Mouse (Mus musculus) heart, embryonic 14.5 days (tissue): ENCODE data around the gene Hacd1. TPM values are rescaled to one million over a fixed set of nuclear protein-coding genes. Genes with fewer than 3 reads are reported as not detected.

ENCODE experiments used
- ATAC-seq: fragments of 200-750 bp; cut with Nextera tagmentation; 2 replicates; pipeline ENCODE4 v1.8.0; 2017; ENCODE audit warnings: low read depth, moderate TSS enrichment; ENCODE audit not compliant: insufficient number of reproducible peaks, insufficient read depth, low FRiP score
- H3K27ac ChIP-seq, 2 experiments: fragments of 200-500 bp in 1 of 2; fragments of 300-500 bp in 1 of 2; sonication (generic) in 1 of 2; replicated peaks in 1 of 2; 2 replicates each; pipeline ENCODE4 v1.5.1; 2012 to 2014; ENCODE audit warnings: low read depth in 2 of 2, low read length in 2 of 2, control low read depth in 1 of 2, mild to moderate bottlenecking in 1 of 2, mixed read lengths in 1 of 2; ENCODE audit not compliant: control insufficient read depth in 1 of 2, insufficient read depth in 1 of 2
- H3K27me3 ChIP-seq: fragments of 300-500 bp; sonication (generic); 2 replicates; pipeline ENCODE4 v1.6.1; 2014; ENCODE audit warnings: mild to moderate bottlenecking, low read length, control low read depth; ENCODE audit not compliant: control insufficient read depth, insufficient read depth
- H3K36me3 ChIP-seq: fragments of 300-500 bp; sonication (generic); 2 replicates; pipeline ENCODE4 v1.6.1; 2014; ENCODE audit warnings: mild to moderate bottlenecking, control low read depth, low read length, mixed read lengths; ENCODE audit not compliant: control insufficient read depth, insufficient read depth
- H3K4me1 ChIP-seq, 2 experiments: fragments of 200-500 bp in 1 of 2; fragments of 300-500 bp in 1 of 2; sonication (generic) in 1 of 2; 2 replicates each; pipeline ENCODE4 v1.6.1; 2012 to 2014; ENCODE audit warnings: low read length in 2 of 2, control low read depth in 1 of 2, mixed read lengths in 1 of 2; ENCODE audit not compliant: control insufficient read depth in 2 of 2, insufficient read depth in 2 of 2
- H3K4me2 ChIP-seq: fragments of 300-500 bp; sonication (generic); 2 replicates; pipeline ENCODE4 v1.6.1; 2014; ENCODE audit warnings: mild to moderate bottlenecking, low read length
- H3K4me3 ChIP-seq, 2 experiments: fragments of 200-500 bp in 1 of 2; fragments of 300-500 bp in 1 of 2; sonication (generic) in 1 of 2; 2 replicates each; pipeline ENCODE4 v1.5.1; 2012 to 2014; ENCODE audit warnings: low read length in 2 of 2, mild to moderate bottlenecking in 2 of 2, control low read depth in 1 of 2, low read depth in 1 of 2, moderate library complexity in 1 of 2; ENCODE audit not compliant: control insufficient read depth in 1 of 2, insufficient read depth in 1 of 2
- H3K9ac ChIP-seq: fragments of 300-500 bp; sonication (generic); 2 replicates; pipeline ENCODE4 v1.6.1; 2014; ENCODE audit warnings: mild to moderate bottlenecking, low read length
- H3K9me3 ChIP-seq: fragments of 300-500 bp; sonication (generic); 2 replicates; pipeline ENCODE4 v1.6.1; 2016; ENCODE audit warnings: low read length, control low read depth; ENCODE audit not compliant: control insufficient read depth
- WGBS: fragments of 180-500 bp; shearing (Covaris S2); extraction: QIAGEN DNeasy Blood & Tissue Kit; methylation state at CpG from one replicate; pipeline ENCODE4 v1.1.7; 2014; 5-methylcytosine and 5-hydroxymethylcytosine counted together
- polyA plus RNA-seq: library from polyadenylated mRNA; unstranded; fragments of >200 nt; fragmentation: Nextera tagmentation; extraction: Ambion mirVana; gene quantifications from 2 replicates; pipeline ENCODE4 v1.2.1, GENCODE M21; 2014

Hacd1 gene
- polyA plus RNA-seq, 1 experiment from 2014 or later, result 272 TPM

DNA sequence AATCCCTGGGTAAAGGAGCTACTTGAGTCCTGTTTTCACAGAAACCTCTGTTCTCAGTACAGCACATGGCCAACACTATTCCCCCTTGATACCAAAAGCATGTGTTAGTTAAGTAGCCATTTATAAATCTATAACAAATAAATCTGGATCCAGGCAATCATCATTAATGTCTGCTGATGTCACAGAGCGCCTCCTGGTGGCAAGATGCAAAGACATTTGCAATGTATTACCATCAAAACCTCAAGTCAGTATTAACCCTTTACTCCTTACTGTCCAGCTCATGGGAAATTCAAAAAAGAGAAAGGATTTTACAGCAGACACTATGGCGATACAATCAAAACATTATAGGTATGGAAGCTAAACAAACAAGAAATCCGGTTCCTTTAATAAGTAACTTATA is 200.4 kb downstream of the Hacd1 start:
- no peaks in the 10 kb centered on the region for H3K36me3 ChIP-seq
- no peaks in the 10 kb centered on the region for H3K27me3 ChIP-seq
- WGBS, result 52% methylated on average over 3 of the region's 3 CpGs

DNA sequence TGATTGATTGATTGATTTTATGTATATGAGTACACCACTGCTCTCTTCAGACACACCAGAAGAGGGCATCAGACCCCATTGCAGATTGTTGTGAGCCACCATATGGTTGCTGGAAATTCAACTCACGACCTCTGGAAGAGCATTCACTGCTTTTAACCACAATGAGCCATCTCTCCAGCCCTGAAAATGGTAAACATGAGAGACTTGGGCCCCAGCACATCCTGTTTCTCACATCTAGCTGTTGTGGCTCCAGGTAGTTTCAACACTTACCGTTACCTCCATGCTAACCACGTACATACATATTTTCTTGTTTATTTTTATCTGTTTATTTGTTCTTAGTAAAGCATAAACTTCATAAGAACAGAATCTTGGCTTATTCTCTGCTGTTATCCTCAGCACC is 219.6 kb downstream of the Hacd1 start:
- Histone ChIP-seq H3K4me1 (no peaks in the 10 kb centered on the region; a peak in 1 of 4 replicates), H3K27me3 (no peaks in the 10 kb centered on the region), H3K4me2 (no peak overlapping the region), H3K27ac (no peak overlapping the region), H3K9me3 (no peaks in the 10 kb centered on the region), H3K9ac (no peak overlapping the region), H3K36me3 (no peaks in the 10 kb centered on the region), H3K4me3 (no peak overlapping the region)
- WGBS, result 80% methylated on average over 3 of the region's 3 CpGs
- no peak for ATAC-seq

More for the DNA sequence above, 200.4 kb downstream of the Hacd1 start:
- Histone ChIP-seq H3K4me1 (no peaks in the 10 kb centered on the region), H3K4me2 (no peak overlapping the region), H3K27ac (no peak overlapping the region), H3K9me3 (no peaks in the 10 kb centered on the region), H3K9ac (no peak overlapping the region), H3K4me3 (no peak overlapping the region)
- no peak for ATAC-seq

GRCm38 (mm10) chr2:13834989-13835388 is 220.9 kb downstream of the Hacd1 start:
- no peak overlapping the region for H3K4me3 ChIP-seq
- no peak overlapping the region for H3K27ac ChIP-seq
- H3K4me1 ChIP-seq, result no peaks in the 10 kb centered on the region; a peak in 1 of 4 replicates
- no peaks in the 10 kb centered on the region for H3K27me3 ChIP-seq
- H3K36me3 ChIP-seq, result no peaks in the 10 kb centered on the region
- H3K4me2 ChIP-seq, result no peak overlapping the region
- 69% methylated on average over 1 of the region's 1 CpGs for WGBS
- no peaks in the 10 kb centered on the region for H3K9me3 ChIP-seq
- no peak overlapping the region for H3K9ac ChIP-seq
- no peak for ATAC-seq

GRCm38 (mm10) chr2:13816645-13817044 is 239.3 kb downstream of the Hacd1 start:
- ATAC-seq, result no peak
- Histone ChIP-seq H3K27ac (no peak overlapping the region), H3K9me3 (no peaks in the 10 kb centered on the region), H3K9ac (no peak overlapping the region), H3K4me1 (no peaks in the 10 kb centered on the region), H3K4me2 (no peak overlapping the region), H3K36me3 (no peaks in the 10 kb centered on the region), H3K27me3 (no peaks in the 10 kb centered on the region), H3K4me3 (no peak overlapping the region)
- 62% methylated on average over 2 of the region's 2 CpGs for WGBS

- H3K4me2 ChIP-seq, result no peak overlapping the region
- no peak overlapping the region for H3K27ac ChIP-seq
- H3K9me3 ChIP-seq, result no peaks in the 10 kb centered on the region
- no peaks in the 10 kb centered on the region for H3K36me3 ChIP-seq
- no peak overlapping the region for H3K9ac ChIP-seq
- ATAC-seq, result no peak
- H3K4me3 ChIP-seq, result no peak overlapping the region
- no peaks in the 10 kb centered on the region for H3K27me3 ChIP-seq
- WGBS, result 65% methylated on average over 5 of the region's 5 CpGs
- no peaks in the 10 kb centered on the region for H3K4me1 ChIP-seq
Measured at GRCm38 (mm10) chr2:13808593-13808992, 247.3 kb downstream of the Hacd1 start.

DNA sequence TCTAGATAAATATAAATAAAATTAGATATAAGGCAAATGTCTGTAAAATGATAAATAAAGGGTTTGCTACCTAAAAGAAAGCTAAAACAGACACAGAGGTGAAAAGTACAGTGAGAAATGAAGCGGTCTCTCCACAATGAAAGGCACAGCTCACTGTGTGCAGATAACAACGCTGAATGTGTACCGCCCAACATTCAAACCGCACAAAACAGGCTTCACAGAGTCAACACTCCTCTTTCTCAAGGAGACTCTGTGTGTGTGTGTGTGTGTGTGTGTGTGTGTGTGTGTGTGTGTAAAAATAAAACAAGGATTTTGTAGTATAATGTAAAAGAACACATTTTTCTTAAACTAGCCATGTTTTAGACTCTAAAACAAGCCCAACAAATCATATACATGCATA is 247.9 kb downstream of the Hacd1 start:
- H3K9ac ChIP-seq, result no peak overlapping the region
- no peaks in the 10 kb centered on the region for H3K4me1 ChIP-seq
- no peak overlapping the region for H3K4me3 ChIP-seq
- H3K9me3 ChIP-seq, result no peaks in the 10 kb centered on the region
- H3K4me2 ChIP-seq, result no peak overlapping the region
- H3K36me3 ChIP-seq, result no peaks in the 10 kb centered on the region
- H3K27ac ChIP-seq, result no peak overlapping the region
- H3K27me3 ChIP-seq, result no peaks in the 10 kb centered on the region
- WGBS, result 56% methylated on average over 4 of the region's 4 CpGs
- ATAC-seq, result no peak

DNA sequence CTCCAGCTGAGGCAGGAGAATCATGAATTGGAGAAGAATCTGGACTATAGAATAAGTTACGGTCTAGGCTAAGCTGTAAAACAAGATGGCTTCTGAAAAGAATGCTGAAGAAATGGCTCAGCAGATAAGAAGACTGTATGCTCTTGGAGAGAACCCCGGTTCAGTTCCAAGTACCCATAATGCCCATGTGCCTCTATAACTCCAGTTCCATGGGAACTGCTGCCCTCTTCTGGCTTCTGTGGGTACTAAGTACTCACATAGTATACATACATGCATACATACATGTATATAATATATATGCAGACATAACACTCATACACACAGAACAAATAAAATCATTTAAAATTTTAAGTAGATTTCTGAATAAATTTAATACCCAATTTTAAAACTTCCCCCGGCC is 249.8 kb downstream of the Hacd1 start:
- H3K4me3 ChIP-seq, result no peak overlapping the region
- H3K36me3 ChIP-seq, result no peaks in the 10 kb centered on the region
- no peak overlapping the region for H3K9ac ChIP-seq
- no peaks in the 10 kb centered on the region for H3K27me3 ChIP-seq
- WGBS, result 82% methylated on average over 3 of the region's 3 CpGs
- no peaks in the 10 kb centered on the region for H3K9me3 ChIP-seq
- no peaks in the 10 kb centered on the region for H3K4me1 ChIP-seq
- no peak for ATAC-seq
- H3K4me2 ChIP-seq, result no peak overlapping the region
- H3K27ac ChIP-seq, result no peak overlapping the region

DNA sequence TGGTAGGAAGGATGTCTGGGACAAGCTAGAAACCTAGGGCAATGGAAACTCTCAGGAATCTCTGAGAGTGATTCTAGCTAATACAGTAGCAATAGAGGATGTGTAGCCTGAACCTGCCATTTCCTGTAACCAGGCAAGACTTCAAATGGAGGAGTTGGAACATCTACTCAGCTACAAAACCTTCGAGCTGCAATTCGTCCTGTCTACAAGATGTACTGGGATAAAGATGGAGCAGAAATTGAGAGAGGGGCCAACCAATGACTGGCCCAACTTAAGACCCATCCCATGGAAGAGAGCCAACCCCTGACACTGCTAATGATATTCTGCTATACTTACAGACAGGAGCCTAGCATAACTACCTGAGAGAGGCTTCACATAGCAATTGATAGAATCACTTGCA is 255.3 kb downstream of the Hacd1 start:
- H3K4me3 ChIP-seq, result no peak overlapping the region
- H3K4me1 ChIP-seq, result no peaks in the 10 kb centered on the region
- H3K4me2 ChIP-seq, result no peak overlapping the region
- H3K27ac ChIP-seq, result no peak overlapping the region
- no peak for ATAC-seq
- 0 out of 2 replicates have a peak, but pooled peaks cover 14% of the 10 kb centered on the region for H3K27me3 ChIP-seq
- no peak overlapping the region for H3K9ac ChIP-seq
- H3K9me3 ChIP-seq, result no peaks in the 10 kb centered on the region
- H3K36me3 ChIP-seq, result no peaks in the 10 kb centered on the region
- WGBS, result 73% methylated on average over 2 of the region's 2 CpGs
